Mouse (Mus musculus) lung, postnatal 0 days (tissue): ENCODE measurements around the gene Tspan7.

Source experiments
- CTCF ChIP-seq: IDR thresholded peaks from 2 replicates; pipeline ENCODE4 v1.5.1; 2016; ENCODE audit warnings: antibody characterized with exemption, mild to moderate bottlenecking
- EP300 ChIP-seq: IDR thresholded peaks from 2 replicates; pipeline ENCODE4 v1.6.1; 2016; ENCODE audit warnings: antibody characterized with exemption, mild to moderate bottlenecking, control low read depth

DNA sequence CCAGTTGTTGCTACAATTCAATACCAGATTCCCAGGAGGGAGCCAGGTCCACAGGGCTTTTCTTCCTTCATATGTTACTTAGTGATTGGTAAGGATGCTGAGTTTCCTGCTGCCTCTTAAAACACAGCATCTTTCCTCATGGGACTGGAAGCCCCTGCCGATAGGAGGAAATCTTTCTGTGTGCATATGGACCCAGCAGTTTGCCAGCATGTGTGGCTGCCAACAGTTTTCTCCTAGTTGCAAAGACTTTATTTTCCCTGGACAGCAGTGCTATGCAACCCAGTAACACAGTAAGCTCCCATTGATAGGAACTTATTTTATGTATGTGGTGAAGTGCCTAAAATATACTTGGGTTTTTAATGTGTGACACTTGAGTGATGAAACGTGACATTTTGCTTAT is 73.7 kb downstream of the Tspan7 start:
- TF ChIP-seq CTCF (no peak), EP300 (no peak)
